Mouse (Mus musculus) limb, embryonic 14.5 days (tissue): Measurements from ENCODE around the gene Dna2. TPM values are rescaled to one million over a fixed set of nuclear protein-coding genes. Genes with fewer than 3 reads are reported as not detected.

Experiments used
- ATAC-seq: fragments of 200-750 bp; cut with Nextera tagmentation; 2 replicates; pipeline ENCODE4 v1.8.0; 2017; ENCODE audit warnings: low read depth, moderate number of reproducible peaks, moderate TSS enrichment; ENCODE audit not compliant: low FRiP score
- DNase-seq: peaks from one replicate; pipeline ENCODE4 v3.0.0-alpha.2; 2015; ENCODE audit warnings: low spot score
- H3K27ac ChIP-seq: fragments of 300-500 bp; sonication (generic); replicated peaks from 2 replicates; pipeline ENCODE4 v1.5.1; 2014; ENCODE audit warnings: low read depth, mild to moderate bottlenecking, low read length, moderate library complexity, mixed read lengths
- H3K27me3 ChIP-seq: fragments of 300-500 bp; sonication (generic); 2 replicates; pipeline ENCODE4 v1.6.1; 2014; ENCODE audit warnings: low read length, mixed read lengths; ENCODE audit not compliant: control insufficient read depth, insufficient read depth
- H3K36me3 ChIP-seq: fragments of 300-500 bp; sonication (generic); 2 replicates; pipeline ENCODE4 v1.6.1; 2014; ENCODE audit warnings: mild to moderate bottlenecking, low read length, moderate library complexity, mixed read lengths; ENCODE audit not compliant: control insufficient read depth, insufficient read depth
- H3K4me1 ChIP-seq: fragments of 300-500 bp; sonication (generic); 2 replicates; pipeline ENCODE4 v1.6.1; 2014; ENCODE audit warnings: antibody characterized with exemption, low read length, mixed read lengths; ENCODE audit not compliant: control insufficient read depth, insufficient read depth
- H3K4me2 ChIP-seq: fragments of 300-500 bp; sonication (generic); replicated peaks from 2 replicates; pipeline ENCODE4 v1.6.1; 2014; ENCODE audit warnings: low read depth, mild to moderate bottlenecking, low read length, moderate library complexity; ENCODE audit not compliant: severe bottlenecking
- H3K4me3 ChIP-seq: fragments of 300-500 bp; sonication (generic); replicated peaks from 2 replicates; pipeline ENCODE4 v1.5.1; 2014; ENCODE audit warnings: low read length
- H3K9ac ChIP-seq: fragments of 300-500 bp; sonication (generic); 2 replicates; pipeline ENCODE4 v1.6.1; 2014; ENCODE audit warnings: mild to moderate bottlenecking, low read depth, low read length, moderate library complexity; ENCODE audit not compliant: severe bottlenecking
- H3K9me3 ChIP-seq: fragments of 300-500 bp; sonication (generic); 2 replicates; pipeline ENCODE4 v1.6.1; 2016; ENCODE audit warnings: low read length; ENCODE audit not compliant: control insufficient read depth
- POLR2A ChIP-seq: fragments of 200-500 bp; IDR thresholded peaks from 2 replicates; pipeline ENCODE4 v1.8.0; 2012; ENCODE audit warnings: inconsistent platforms, mild to moderate bottlenecking, moderate library complexity, borderline replicate concordance; ENCODE audit not compliant: insufficient read depth, insufficient read length; ENCODE audit errors: extremely low read depth
- WGBS: fragments of 180-500 bp; shearing (Covaris S2); extraction: QIAGEN DNeasy Blood & Tissue Kit; methylation state at CpG from one replicate; pipeline ENCODE4 v1.1.7; 2014; 5-methylcytosine and 5-hydroxymethylcytosine counted together
- polyA plus RNA-seq, 2 experiments: library from polyadenylated mRNA; depleted of rRNA in 1 of 2; stranded (reverse) in 1 of 2; unstranded in 1 of 2; fragments of >200 nt; fragmentation: Nextera tagmentation in 1 of 2; extraction: Ambion mirVana in 1 of 2; gene quantifications; 2 replicates each; pipeline versions ENCODE4 v1.2.1 to v1.2.3; 2012 to 2014

Dna2 gene
- polyA plus RNA-seq (2012; rRNA removed) (25.5 and 26.6 TPM in 2 replicates), polyA plus RNA-seq (2014; fragmentation: Nextera tagmentation; extraction: Ambion mirVana) (13.2 and 14.1 TPM in 2 replicates)

DNA sequence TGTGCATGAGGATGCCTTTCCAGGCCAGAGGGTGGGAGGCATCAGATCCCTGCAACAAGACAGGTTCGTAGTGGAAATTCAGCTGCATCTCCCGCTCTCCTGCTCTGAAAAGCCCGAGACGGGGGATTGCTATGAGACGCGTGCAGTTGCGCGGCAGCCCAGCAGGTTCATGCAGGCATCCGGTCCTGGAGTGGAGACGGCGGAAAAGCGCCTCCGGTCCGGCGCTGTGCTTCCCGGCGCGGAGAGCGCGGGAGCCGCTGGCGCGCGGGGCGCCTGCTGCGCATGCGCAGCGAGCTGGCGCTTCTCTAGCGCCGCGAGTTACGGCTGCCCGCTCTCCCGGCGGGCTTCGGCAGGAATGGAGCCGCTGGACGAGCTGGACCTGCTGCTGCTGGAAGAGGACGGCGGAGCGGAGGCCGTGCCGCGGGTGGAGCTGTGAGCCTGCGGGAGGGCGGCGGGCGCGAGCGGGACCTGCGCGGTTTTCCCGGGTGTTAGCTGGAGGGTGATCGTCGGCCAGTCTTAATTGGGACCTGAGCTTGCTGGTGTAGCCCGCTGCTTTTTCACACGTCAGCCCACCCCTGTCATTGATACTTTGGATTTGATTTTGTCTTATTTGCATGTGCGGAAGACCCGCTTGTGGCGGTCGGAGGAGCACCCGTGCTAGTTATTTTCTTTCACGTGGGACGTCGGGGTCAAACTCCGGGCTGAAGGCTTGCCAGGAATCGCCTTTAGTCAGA is at the start of gene Dna2:
Gene Dna2, plus strand, starts transcription at position 289 of the 734 bp plus-strand sequence.
- no peaks in the 10 kb centered on the region for H3K27me3 ChIP-seq
- H3K9ac ChIP-seq = peak within 1 kb of the TSS; percentile 73
- DNase-seq = peak; percentile 89
- peaks cover 27% of the 10 kb centered on the region for H3K36me3 ChIP-seq
- H3K9me3 ChIP-seq = no peaks in the 10 kb centered on the region
- peak; percentile 63; the same call in 1 of the 2 replicates for TF ChIP-seq POLR2A
- H3K4me1 ChIP-seq = 0 out of 2 replicates have a peak, but pooled peaks cover 4% of the 10 kb centered on the region
- H3K27ac ChIP-seq = peak within 1 kb of the TSS; percentile 70
- peak within 1 kb of the TSS; percentile 69 for H3K4me3 ChIP-seq
- WGBS = 1% methylated on average over 58 of the region's 68 CpGs
- peak within 1 kb of the TSS; percentile 70 for H3K4me2 ChIP-seq
- ATAC-seq = peak; percentile 93

DNA sequence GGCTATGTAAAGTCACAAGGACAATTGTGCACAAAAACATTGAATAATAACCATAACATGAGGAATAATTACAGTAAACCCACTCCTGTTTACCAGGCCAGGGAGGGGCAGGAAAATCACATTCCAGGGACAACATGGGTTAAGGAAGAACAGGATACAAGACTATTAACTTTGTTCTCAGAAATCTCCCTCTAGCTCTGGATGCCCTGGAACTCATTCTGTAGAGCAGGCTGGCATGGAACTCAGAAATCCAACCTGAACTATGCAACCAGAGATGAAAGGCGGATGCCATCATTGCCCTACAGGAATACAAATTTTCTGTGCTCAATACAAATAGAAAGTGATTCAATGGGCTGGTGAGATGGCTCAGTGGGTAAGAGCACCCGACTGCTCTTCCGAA is 49.4 kb upstream of the Dna2 start:
- no peak for TF ChIP-seq POLR2A
- WGBS = 91% methylated on average over 3 of the region's 3 CpGs
- ATAC-seq (no peak), DNase-seq (no peak)
- H3K36me3 ChIP-seq = no peaks in the 10 kb centered on the region
- H3K4me3 ChIP-seq = no peak overlapping the region
- no peak overlapping the region for H3K27ac ChIP-seq
- H3K9me3 ChIP-seq = no peaks in the 10 kb centered on the region
- no peaks in the 10 kb centered on the region for H3K27me3 ChIP-seq
- H3K9ac ChIP-seq = no peak overlapping the region
- H3K4me1 ChIP-seq = no peaks in the 10 kb centered on the region
- no peak overlapping the region for H3K4me2 ChIP-seq

DNA sequence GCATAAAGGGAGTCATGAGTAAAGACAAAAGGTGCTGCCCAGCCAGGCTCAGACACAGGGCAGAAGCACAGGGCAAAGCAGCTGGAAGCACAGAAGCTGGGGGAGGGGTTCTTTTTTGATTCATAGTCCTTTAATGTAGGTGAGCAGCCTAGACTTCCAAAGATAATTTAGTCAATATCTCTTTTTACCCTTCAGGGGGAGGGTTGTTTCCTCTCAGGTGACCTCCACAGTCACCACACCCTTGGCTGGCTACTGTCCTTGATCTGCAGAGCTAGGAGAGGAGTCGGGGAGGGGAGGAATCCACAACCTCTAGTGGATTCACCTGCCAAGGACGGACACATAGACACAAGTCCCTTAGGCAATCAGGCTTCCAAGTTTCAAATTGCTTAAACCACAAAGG is 48.8 kb upstream of the Dna2 start:
- H3K4me2 ChIP-seq = no peak overlapping the region
- WGBS = 88% methylated on average over 2 of the region's 2 CpGs
- no peaks in the 10 kb centered on the region for H3K9me3 ChIP-seq
- H3K27ac ChIP-seq = no peak overlapping the region
- ATAC-seq (no peak), DNase-seq (no peak)
- H3K36me3 ChIP-seq = no peaks in the 10 kb centered on the region
- H3K27me3 ChIP-seq = no peaks in the 10 kb centered on the region
- no peaks in the 10 kb centered on the region for H3K4me1 ChIP-seq
- TF ChIP-seq POLR2A = no peak
- H3K4me3 ChIP-seq = no peak overlapping the region
- no peak overlapping the region for H3K9ac ChIP-seq

DNA sequence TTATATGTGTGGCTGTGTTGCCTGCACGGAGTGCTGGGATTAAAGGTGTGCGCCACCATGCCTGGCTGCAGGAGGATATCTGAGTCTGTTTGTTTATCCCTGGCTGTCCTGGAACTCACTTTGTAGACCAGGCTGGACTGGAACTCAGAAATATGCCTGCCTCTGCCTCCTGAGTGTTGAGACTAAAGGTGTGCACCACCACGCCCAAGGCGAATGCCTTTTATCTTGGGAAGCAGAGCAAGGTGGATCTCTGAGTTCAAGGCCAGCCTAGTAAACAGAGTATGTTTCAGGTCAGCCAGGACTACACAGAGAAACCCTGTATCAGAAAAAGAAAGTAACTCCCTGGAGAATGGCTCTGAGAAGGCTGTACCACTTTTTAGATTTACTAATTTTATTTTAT is 46.7 kb upstream of the Dna2 start:
- H3K27me3 ChIP-seq = no peaks in the 10 kb centered on the region
- no peaks in the 10 kb centered on the region for H3K4me1 ChIP-seq
- ATAC-seq (no peak), DNase-seq (no peak)
- H3K4me3 ChIP-seq = no peak overlapping the region
- H3K27ac ChIP-seq = no peak overlapping the region
- no peak for TF ChIP-seq POLR2A
- no peaks in the 10 kb centered on the region for H3K9me3 ChIP-seq
- H3K9ac ChIP-seq = no peak overlapping the region
- no peak overlapping the region for H3K4me2 ChIP-seq
- 94% methylated on average over 4 of the region's 4 CpGs for WGBS
- no peaks in the 10 kb centered on the region for H3K36me3 ChIP-seq

DNA sequence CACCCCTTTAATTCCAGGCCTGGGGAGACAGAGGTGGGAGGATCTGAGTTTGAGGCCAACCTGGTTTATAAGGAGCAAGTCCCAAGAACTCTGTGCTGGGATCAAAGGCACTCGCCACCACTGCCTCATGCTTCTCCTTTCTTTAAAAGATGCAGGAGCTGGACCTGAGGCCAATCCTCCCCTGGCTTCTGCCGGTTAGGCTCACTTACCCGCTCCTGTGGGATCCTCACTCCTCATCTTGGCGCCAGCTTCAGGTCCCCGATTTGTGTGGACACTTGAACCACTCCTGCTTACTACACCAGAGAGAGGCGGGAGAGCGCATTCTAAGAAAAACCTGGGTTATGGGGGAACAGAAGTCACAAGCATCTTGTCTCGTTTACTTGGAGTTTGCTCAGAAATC is 45.0 kb upstream of the Dna2 start:
- no peak overlapping the region for H3K9ac ChIP-seq

More for the DNA sequence above, 45.0 kb upstream of the Dna2 start:
- Histone ChIP-seq H3K9me3 (no peaks in the 10 kb centered on the region), H3K4me2 (no peak overlapping the region), H3K27ac (no peak overlapping the region), H3K27me3 (no peaks in the 10 kb centered on the region), H3K4me3 (no peak overlapping the region), H3K36me3 (no peaks in the 10 kb centered on the region), H3K4me1 (no peaks in the 10 kb centered on the region)
- TF ChIP-seq POLR2A = no peak
- WGBS = 37% methylated on average over 8 of the region's 8 CpGs
- ATAC-seq = no peak
- DNase-seq = no peak
